Mouse (Mus musculus): ENCODE results near the gene Atg13. TPM values are rescaled to one million over a fixed set of nuclear protein-coding genes. Genes with fewer than 3 reads are reported as not detected.

The Atg13 gene
- total and polyA plus RNA-seq, 3 experiments: 5.8 to 20.7 (median 8.5) TPM

DNA sequence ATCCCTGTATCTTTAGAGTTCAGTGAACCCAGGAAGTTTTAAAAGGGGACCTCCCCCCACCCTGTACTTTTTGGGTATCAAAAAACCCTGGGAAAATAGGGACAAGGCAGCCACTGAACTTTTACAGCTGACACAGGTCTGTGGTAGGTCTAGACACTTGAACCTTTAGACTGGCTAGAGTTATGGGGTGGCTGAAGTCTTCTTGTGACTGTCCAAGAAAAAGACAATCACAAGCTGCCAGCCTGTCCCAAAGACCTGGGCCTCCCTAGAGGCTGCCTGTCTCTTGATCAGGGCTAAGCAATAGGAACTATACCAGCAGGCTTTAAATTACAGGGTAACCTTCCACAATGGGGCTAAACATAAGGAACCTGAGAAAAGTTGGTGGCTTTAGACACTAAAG is 33.4 kb downstream of the Atg13 start:
- Histone ChIP-seq H3K36me3 (replicated peaks in 1 of 2; ENCODE audit: control insufficient read depth in 1 of 2, insufficient read depth in 1 of 2, low read length in 1 of 2) (peaks cover 75 to 95% of the 10 kb centered on the region in 2 experiments), H3K27me3 (replicated peaks) (no peaks in the 10 kb centered on the region), H3K79me2 (replicated peaks; ENCODE audit: control insufficient read depth, extremely low read depth, insufficient read depth, poor library complexity, severe bottlenecking) (no peaks in the 10 kb centered on the region), H3K9ac (ENCODE audit: insufficient read depth, low read depth) (no peak overlapping the region), H3K4me2 (ENCODE audit: insufficient read depth, low read depth, poor library complexity, severe bottlenecking) (no peak overlapping the region), H3K4me3 (replicated peaks in 1 of 3; ENCODE audit: low read depth in 2 of 3, low read length in 2 of 3, poor library complexity in 1 of 3) (no peak overlapping the region), H3K4me1 (ENCODE audit: control insufficient read depth in 1 of 2, insufficient read depth in 2 of 2) (peaks cover 0 to 15% of the 10 kb centered on the region in 2 experiments; a peak in 2 of 4 replicates), H3K27ac (ENCODE audit: insufficient read depth, low read depth) (no peak overlapping the region), H3K9me3 (replicated peaks; ENCODE audit: low read length) (no peaks in the 10 kb centered on the region)
- TF ChIP-seq ZNF384 (IDR thresholded peaks at IDR 0.05; ENCODE audit: low read depth, low read length) (no peak), JUN (IDR thresholded peaks at IDR 0.05; ENCODE audit: insufficient read depth, low read depth, low read length) (no peak), SMC3 (IDR thresholded peaks at IDR 0.05; ENCODE audit: low read depth, low read length) (no peak), USF2 (conservative IDR thresholded peaks at IDR 0.05; ENCODE audit: low read depth, low read length) (no peak), BHLHE40 (IDR thresholded peaks at IDR 0.05; ENCODE audit: low read depth, low read length) (no peak), HCFC1 (IDR thresholded peaks at IDR 0.05; ENCODE audit: low read depth, low read length) (no peak), SIN3A (IDR thresholded peaks at IDR 0.05; ENCODE audit: low read length) (no peak), MEF2A (IDR thresholded peaks at IDR 0.05; ENCODE audit: borderline replicate concordance, low read depth, low read length) (no peak), MYC (IDR thresholded peaks at IDR 0.05; ENCODE audit: low read depth, low read length) (no peak), E2F4 (IDR thresholded peaks at IDR 0.05; ENCODE audit: insufficient replicate concordance, low read depth, low read length) (no peak), ELF1 (IDR thresholded peaks at IDR 0.05; ENCODE audit: low read depth, low read length) (no peak), NRF1 (IDR thresholded peaks at IDR 0.05; ENCODE audit: low read depth, low read length) (no peak)
- no peak for DNase-seq (ENCODE audit: extremely low read depth)
- dilution Hi-C loops (cut with MboI; ENCODE audit: extremely low pct_ligation_motif_present, extremely low pct_unique_long_range_greater_than_20kb, low sequenced_read_pairs): no loop called here
- in situ Hi-C loops (cut with MboI; ENCODE audit: low pct_ligation_motif_present, low pct_unique_long_range_greater_than_20kb, low sequenced_read_pairs): no loop called here

- Histone ChIP-seq H3K36me3 (replicated peaks in 1 of 2; ENCODE audit: control insufficient read depth in 1 of 2, insufficient read depth in 1 of 2, low read length in 1 of 2) (peaks cover 73 to 95% of the 10 kb centered on the region in 2 experiments), H3K27ac (ENCODE audit: insufficient read depth, low read depth) (no peak overlapping the region), H3K4me2 (ENCODE audit: insufficient read depth, low read depth, poor library complexity, severe bottlenecking) (no peak overlapping the region), H3K79me2 (replicated peaks; ENCODE audit: control insufficient read depth, extremely low read depth, insufficient read depth, poor library complexity, severe bottlenecking) (no peaks in the 10 kb centered on the region), H3K9ac (ENCODE audit: insufficient read depth, low read depth) (no peak overlapping the region), H3K9me3 (replicated peaks; ENCODE audit: low read length) (no peaks in the 10 kb centered on the region), H3K4me1 (ENCODE audit: control insufficient read depth in 1 of 2, insufficient read depth in 2 of 2) (peaks cover 0 to 15% of the 10 kb centered on the region in 2 experiments; a peak in 2 of 4 replicates), H3K4me3 (replicated peaks in 1 of 3; ENCODE audit: low read depth in 2 of 3, low read length in 2 of 3, poor library complexity in 1 of 3) (no peak overlapping the region), H3K27me3 (replicated peaks) (no peaks in the 10 kb centered on the region)
- TF ChIP-seq ELF1 (IDR thresholded peaks at IDR 0.05; ENCODE audit: low read depth, low read length): no peak
- no peak for TF ChIP-seq E2F4 (IDR thresholded peaks at IDR 0.05; ENCODE audit: insufficient replicate concordance, low read depth, low read length)
- no peak for TF ChIP-seq SMC3 (IDR thresholded peaks at IDR 0.05; ENCODE audit: low read depth, low read length)
- TF ChIP-seq CTCF (conservative IDR thresholded peaks at IDR 0.05 in 1 of 2, IDR thresholded peaks at IDR 0.05 in 1 of 2; ENCODE audit: low read depth in 2 of 2, low read length in 2 of 2): no peak
- TF ChIP-seq BHLHE40 (IDR thresholded peaks at IDR 0.05; ENCODE audit: low read depth, low read length): no peak
- no peak for TF ChIP-seq EP300 (IDR thresholded peaks at IDR 0.05; ENCODE audit: low read length)
- TF ChIP-seq CHD2 (IDR thresholded peaks at IDR 0.05; ENCODE audit: low read length): no peak
- in situ Hi-C loops (cut with MboI; ENCODE audit: low pct_ligation_motif_present, low pct_unique_long_range_greater_than_20kb, low sequenced_read_pairs) (no loop called here), dilution Hi-C loops (cut with MboI; ENCODE audit: extremely low pct_ligation_motif_present, extremely low pct_unique_long_range_greater_than_20kb, low sequenced_read_pairs) (no loop called here)
- no peak for DNase-seq (ENCODE audit: extremely low read depth)
Observed at GRCm38 (mm10) chr2:91676420-91676819, 34.0 kb downstream of the Atg13 start.
